Mouse (Mus musculus) bone marrow macrophage, adult 2 months (primary cell): ENCODE results near the gene Rho.

Experiments
- CTCF ChIP-seq: IDR thresholded peaks from 2 replicates; pipeline ENCODE4 v1.5.1; 2012; ENCODE audit warnings: low read depth, mild to moderate bottlenecking, low read length, moderate library complexity
- POLR2A ChIP-seq: IDR thresholded peaks from 2 replicates; pipeline ENCODE4 v1.6.1; 2012; ENCODE audit warnings: mild to moderate bottlenecking, low read depth, low read length, borderline replicate concordance

GRCm38 (mm10) chr6:115935544-115935943 lies 4.0 kb downstream of the Rho start:
- TF ChIP-seq POLR2A = no peak
- no peak for TF ChIP-seq CTCF
